Mouse (Mus musculus) MEL (cell line): ENCODE measurements around the gene Glp1r. TPM values are rescaled to one million over a fixed set of nuclear protein-coding genes. Genes with fewer than 3 reads are reported as not detected.

Experiments
- DNase-seq: peaks from one replicate; pipeline ENCODE4 v3.0.0; 2011; ENCODE audit warnings: low read depth, low spot score
- H3K27ac ChIP-seq: 2 replicates; pipeline ENCODE4 v1.5.1; 2012; ENCODE audit warnings: low read depth, mild to moderate bottlenecking, control low read depth, low read length, moderate library complexity; ENCODE audit not compliant: control insufficient read depth
- H3K27me3 ChIP-seq, 2 experiments: fragments of 150-350 bp in 1 of 2; sonication (generic) in 1 of 2; 2 replicates each; pipeline ENCODE4 v1.6.1; 2012; ENCODE audit warnings: low read length in 2 of 2, mild to moderate bottlenecking in 2 of 2, improper control_type of control experiment in 1 of 2, moderate library complexity in 1 of 2; ENCODE audit not compliant: insufficient read depth in 2 of 2, control insufficient read depth in 1 of 2
- H3K36me3 ChIP-seq, 2 experiments: 2 replicates each; pipeline ENCODE4 v1.6.1; 2012 to 2014; ENCODE audit warnings: low read length in 2 of 2, improper control_type of control experiment in 1 of 2, inconsistent platforms in 1 of 2, mild to moderate bottlenecking in 1 of 2; ENCODE audit not compliant: insufficient read depth in 2 of 2, control insufficient read depth in 1 of 2
- H3K4me1 ChIP-seq, 2 experiments: fragments of 150-350 bp in 1 of 2; sonication (generic) in 1 of 2; 2 replicates each; pipeline ENCODE4 v1.6.1; 2012; ENCODE audit warnings: low read length in 2 of 2, improper control_type of control experiment in 1 of 2, mild to moderate bottlenecking in 1 of 2; ENCODE audit not compliant: insufficient read depth in 2 of 2, control insufficient read depth in 1 of 2
- H3K4me3 ChIP-seq, 2 experiments: fragments of 150-350 bp in 1 of 2; sonication (generic) in 1 of 2; 2 replicates each; pipeline ENCODE4 v1.5.1; 2012; ENCODE audit warnings: low read depth in 2 of 2, low read length in 2 of 2, mild to moderate bottlenecking in 2 of 2, moderate library complexity in 2 of 2, control low read depth in 1 of 2, improper control_type of control experiment in 1 of 2; ENCODE audit not compliant: control insufficient read depth in 1 of 2, insufficient read depth in 1 of 2
- H3K79me2 ChIP-seq: 2 replicates; pipeline ENCODE4 v1.6.1; 2012; ENCODE audit warnings: mild to moderate bottlenecking, low read length, moderate library complexity; ENCODE audit not compliant: control insufficient read depth, poor library complexity, insufficient read depth
- H3K9ac ChIP-seq: 2 replicates; pipeline ENCODE4 v1.6.1; 2012; ENCODE audit warnings: low read depth, mild to moderate bottlenecking, control low read depth, low read length, moderate library complexity; ENCODE audit not compliant: control insufficient read depth, poor library complexity, severe bottlenecking
- H3K9me3 ChIP-seq: fragments of 150-350 bp; sonication (generic); replicated peaks from 2 replicates; pipeline ENCODE4 v1.6.1; 2012; ENCODE audit warnings: mild to moderate bottlenecking, low read length, improper control_type of control experiment, moderate library complexity; ENCODE audit not compliant: insufficient read depth
- BHLHE40 ChIP-seq: IDR thresholded peaks from 2 replicates; pipeline ENCODE4 v1.6.1; 2012; ENCODE audit warnings: low read depth, mild to moderate bottlenecking, inconsistent platforms, low read length, improper control_type of control experiment, borderline replicate concordance
- CTCF ChIP-seq, 3 experiments: IDR thresholded peaks in 2 of 3; conservative IDR thresholded peaks in 1 of 3; 2 replicates each; pipeline ENCODE4 v1.5.1; 2011 to 2012; ENCODE audit warnings: low read length in 3 of 3, low read depth in 2 of 3, mild to moderate bottlenecking in 2 of 3, improper control_type of control experiment in 1 of 3, inconsistent platforms in 1 of 3, mixed read lengths in 1 of 3, moderate library complexity in 1 of 3; ENCODE audit not compliant: control insufficient read depth in 1 of 3, insufficient read depth in 1 of 3, poor library complexity in 1 of 3, severe bottlenecking in 1 of 3
- E2F4 ChIP-seq: IDR thresholded peaks from 2 replicates; pipeline ENCODE4 v1.6.1; 2011; ENCODE audit warnings: low read depth, low read length, improper control_type of control experiment, borderline replicate concordance
- ELF1 ChIP-seq: IDR thresholded peaks from 2 replicates; pipeline ENCODE4 v1.6.1; 2014; ENCODE audit warnings: low read depth, mild to moderate bottlenecking, inconsistent platforms, low read length, improper control_type of control experiment, moderate library complexity
- GATA1 ChIP-seq: IDR thresholded peaks from 2 replicates; pipeline ENCODE4 v1.6.1; 2011; ENCODE audit warnings: low read depth, low read length, improper control_type of control experiment
- MXI1 ChIP-seq: IDR thresholded peaks from 2 replicates; pipeline ENCODE4 v1.6.1; 2011; ENCODE audit warnings: mild to moderate bottlenecking, low read depth, low read length, improper control_type of control experiment
- NELFE ChIP-seq: IDR thresholded peaks from 2 replicates; pipeline ENCODE4 v1.6.1; 2011; ENCODE audit warnings: low read depth, low read length, improper control_type of control experiment
- NRF1 ChIP-seq: IDR thresholded peaks from 2 replicates; pipeline ENCODE4 v1.6.1; 2014; ENCODE audit warnings: low read depth, mild to moderate bottlenecking, inconsistent platforms, low read length, improper control_type of control experiment, moderate library complexity; ENCODE audit not compliant: poor library complexity, insufficient read depth, severe bottlenecking
- POLR2AphosphoS5 ChIP-seq: IDR thresholded peaks from 2 replicates; pipeline ENCODE4 v1.6.1; 2012; ENCODE audit warnings: low read depth, borderline replicate concordance, mild to moderate bottlenecking, inconsistent platforms, low read length, moderate library complexity, mixed read lengths
- RAD21 ChIP-seq: IDR thresholded peaks from 2 replicates; pipeline ENCODE4 v1.6.1; 2011; ENCODE audit warnings: mild to moderate bottlenecking, low read depth, low read length, improper control_type of control experiment
- SMC3 ChIP-seq: IDR thresholded peaks from 2 replicates; pipeline ENCODE4 v1.6.1; 2011; ENCODE audit warnings: low read depth, low read length, improper control_type of control experiment
- TBP ChIP-seq: IDR thresholded peaks from 2 replicates; pipeline ENCODE4 v1.8.0; 2011; ENCODE audit warnings: low read depth, low read length, improper control_type of control experiment
- TCF12 ChIP-seq: IDR thresholded peaks from 2 replicates; pipeline ENCODE4 v1.6.1; 2014; ENCODE audit warnings: low read depth, mild to moderate bottlenecking, inconsistent platforms, low read length, improper control_type of control experiment, moderate library complexity
- ZNF384 ChIP-seq: IDR thresholded peaks from 2 replicates; pipeline ENCODE4 v1.6.1; 2012; ENCODE audit warnings: low read depth, mild to moderate bottlenecking, inconsistent platforms, low read length, improper control_type of control experiment
- polyA plus RNA-seq, 2 experiments: library from polyadenylated mRNA; stranded (reverse) in 1 of 2; unstranded in 1 of 2; fragments of >175 nt in 1 of 2; fragments of >200 nt in 1 of 2; gene quantifications; 2 replicates each; pipeline versions ENCODE4 v1.2.1 to v1.2.4; 2012; ENCODE audit warnings: low replicate concordance in 2 of 2, low read depth in 1 of 2; ENCODE audit not compliant: insufficient read length in 2 of 2, insufficient read depth in 1 of 2, missing spikeins in 1 of 2
- total RNA-seq: library from RNA; depleted of rRNA; stranded (reverse); fragments of 300-350 nt; gene quantifications from 2 replicates; pipeline ENCODE4 v1.2.3, GENCODE M21; 2012; rRNA removed

Gene Glp1r
- total RNA-seq (0.04 TPM in 1 of 2 replicates, not detected in the other), polyA plus RNA-seq (under 1 TPM in 1 of 2 experiments, not detected in 1; 0.04 TPM)

DNA sequence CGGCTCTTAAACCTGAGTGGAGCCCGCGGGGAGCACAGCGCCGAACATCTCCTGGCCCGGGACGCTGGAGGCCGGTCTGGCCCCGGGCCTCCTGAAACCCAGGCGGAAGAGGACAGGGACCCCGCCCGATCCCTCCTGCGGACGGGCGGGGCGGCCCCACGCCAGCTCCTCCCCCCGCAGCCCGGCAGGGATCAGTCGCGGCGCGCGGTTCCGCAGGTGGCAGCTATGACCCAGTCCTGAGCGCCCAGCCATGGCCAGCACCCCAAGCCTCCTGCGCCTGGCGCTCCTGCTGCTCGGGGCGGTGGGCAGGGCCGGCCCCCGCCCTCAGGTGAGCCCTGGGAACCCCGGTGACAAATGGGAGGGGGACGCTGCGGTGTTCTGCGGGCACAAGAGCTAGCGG lies at the start of gene Glp1r:
Gene Glp1r, plus strand, starts transcription at position 191 of the 400 bp plus-strand sequence.
- Histone ChIP-seq H3K79me2 (no peaks in the 10 kb centered on the region), H3K9me3 (no peaks in the 10 kb centered on the region), H3K27me3 (no peaks in the 10 kb centered on the region), H3K4me3 (peak within 1 kb of the TSS; percentile 30 to 42; a peak in 3 of 4 replicates), H3K27ac (no peak within 1 kb of the TSS), H3K36me3 (no peaks in the 10 kb centered on the region), H3K9ac (no peak within 1 kb of the TSS; the same call in 1 of the 2 replicates), H3K4me1 (no peaks in the 10 kb centered on the region)
- peak; percentile 23 for DNase-seq
- TF ChIP-seq GATA1 (no peak), BHLHE40 (no peak), ELF1 (no peak), E2F4 (no peak), TCF12 (no peak), NRF1 (no peak), RAD21 (no peak)

DNA sequence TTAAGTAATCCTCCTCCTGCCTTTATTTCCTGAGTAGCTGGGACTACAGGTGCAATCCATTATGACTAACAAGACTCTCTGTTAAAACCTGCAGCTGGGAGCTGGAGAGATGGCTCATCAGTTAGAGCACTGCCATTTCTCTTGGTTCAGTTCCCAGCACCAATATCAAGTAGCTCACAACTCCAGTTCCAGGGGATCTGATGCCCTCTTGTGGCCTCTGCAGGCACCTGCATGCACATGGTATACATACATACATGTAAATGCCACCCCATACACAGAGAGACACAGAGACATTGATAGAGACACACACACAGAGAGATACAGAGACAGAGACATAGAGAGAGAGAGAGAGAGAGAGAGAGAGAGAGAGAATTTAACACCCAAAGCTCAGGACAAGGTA lies 49.3 kb upstream of the Glp1r start:
- Histone ChIP-seq H3K36me3 (no peaks in the 10 kb centered on the region), H3K4me3 (no peak overlapping the region), H3K79me2 (no peaks in the 10 kb centered on the region), H3K9ac (no peak overlapping the region), H3K4me1 (peaks cover 0 to 2% of the 10 kb centered on the region in 2 experiments; a peak in 1 of 4 replicates), H3K27ac (no peak overlapping the region), H3K27me3 (no peaks in the 10 kb centered on the region), H3K9me3 (no peaks in the 10 kb centered on the region)
- peak; percentile 63 for DNase-seq
- peak; percentile 55 for TF ChIP-seq SMC3
- no peak for TF ChIP-seq TCF12
- no peak for TF ChIP-seq MXI1
- TF ChIP-seq NELFE: no peak
- peak; percentile 27 for TF ChIP-seq RAD21
- TF ChIP-seq CTCF (IDR thresholded peaks at IDR 0.05 in 2 of 3, conservative IDR thresholded peaks at IDR 0.05 in 1 of 3; ENCODE audit: control insufficient read depth in 1 of 3, insufficient read depth in 1 of 3, low read depth in 2 of 3, low read length in 3 of 3, poor library complexity in 1 of 3, severe bottlenecking in 1 of 3): peak; percentile 52 to 61 (median 57)
- TF ChIP-seq TBP: no peak
- TF ChIP-seq ELF1: no peak

DNA sequence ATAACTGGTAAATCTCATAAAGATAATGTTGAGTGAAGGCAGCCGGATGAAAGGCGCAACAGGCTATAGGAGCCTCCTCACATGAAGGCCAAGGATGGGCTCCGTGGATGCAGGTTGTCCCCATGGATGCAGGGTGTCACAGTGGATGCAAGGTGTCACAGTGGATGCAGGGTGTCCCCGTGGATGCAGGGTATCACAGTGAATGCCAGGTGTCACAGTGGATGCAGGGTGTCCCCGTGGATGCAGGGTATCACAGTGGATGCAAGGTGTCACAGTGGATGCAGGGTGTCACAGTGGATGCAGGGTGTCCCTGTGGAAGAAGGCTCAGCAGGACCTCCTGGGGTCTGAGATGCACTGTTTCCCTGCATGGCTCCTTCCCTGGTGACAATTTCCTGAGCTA lies 44.3 kb upstream of the Glp1r start:
- Histone ChIP-seq H3K36me3 (no peaks in the 10 kb centered on the region), H3K4me1 (no peaks in the 10 kb centered on the region), H3K79me2 (no peaks in the 10 kb centered on the region), H3K27me3 (no peaks in the 10 kb centered on the region), H3K9ac (no peak overlapping the region), H3K9me3 (no peaks in the 10 kb centered on the region), H3K4me3 (no peak overlapping the region), H3K27ac (no peak overlapping the region)
- DNase-seq: no peak
- TF ChIP-seq ZNF384: no peak
- peak; percentile 35; the same call in 1 of the 2 replicates for TF ChIP-seq POLR2AphosphoS5
